Comparison of ENCODE assay signal across 10 mouse cellular contexts in the genomic region with DNA sequence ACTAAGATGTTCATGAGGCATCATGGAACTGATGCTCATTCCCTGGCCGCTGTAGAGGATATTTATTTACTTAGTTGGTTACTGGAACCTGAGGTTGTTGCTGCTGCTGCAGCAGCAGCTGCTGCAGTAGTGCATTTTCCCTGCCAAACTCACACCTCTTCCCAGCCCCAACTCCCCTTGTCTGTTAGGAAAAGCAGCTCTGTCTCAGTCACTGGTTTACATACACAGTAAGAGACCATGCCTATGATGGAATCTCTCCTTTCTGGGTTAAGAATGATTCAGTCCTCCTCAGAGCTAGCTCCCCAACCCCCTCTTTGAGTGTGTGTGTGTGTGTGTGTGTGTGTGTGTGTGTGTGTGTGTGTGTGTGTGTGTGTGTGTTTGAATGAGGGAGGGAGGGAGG. TPM values are rescaled to one million over a fixed set of nuclear protein-coding genes. Genes with fewer than 3 reads are reported as not detected.
A peak's percentile ranks its signal among the peaks of the same experiment; 100 is the strongest.
DNase-seq lines count a peak whose midpoint lies in the region; ATAC-seq and TF ChIP-seq lines count a peak whose summit lies in the region.
"Had no signal": no experiment of that assay in that cellular context is flagged by ENCODE, and none has a peak within 500 bp of the region (broad histone marks: within the 10 kb centered on the region; RNA-seq: fewer than 3 reads in every experiment).

No protein-coding gene starts in this region.

- H3K4me1 ChIP-seq in forebrain, embryonic 12.5 days = peaks cover 13% of the 10 kb centered on the region
- H3K4me1 ChIP-seq in limb, embryonic 10.5 days = peaks cover 20% of the 10 kb centered on the region
- H3K4me1 ChIP-seq in neural tube, embryonic 15.5 days = peaks cover 18% of the 10 kb centered on the region
- peaks cover 5% of the 10 kb centered on the region; the same call in 1 of the 2 replicates for H3K4me1 ChIP-seq in thymus, adult 2 months (replicated peaks; ENCODE audit: control insufficient read depth, insufficient read depth, low read length)

- no peaks in the 10 kb centered on the region for H3K36me3 ChIP-seq in forebrain, embryonic 12.5 days (replicated peaks)
- no peaks in the 10 kb centered on the region for H3K36me3 ChIP-seq in limb, embryonic 10.5 days
- H3K36me3 ChIP-seq in neural tube, embryonic 15.5 days = no peaks in the 10 kb centered on the region
- H3K36me3 ChIP-seq in thymus, adult 2 months (ENCODE audit: control insufficient read depth, insufficient read depth, low read length) = no peaks in the 10 kb centered on the region
- H3K36me3 ChIP-seq: lung, embryonic 15.5 days had no signal

- TF ChIP-seq POLR2A in thymus, adult 2 months (IDR thresholded peaks at IDR 0.05; ENCODE audit: control insufficient read depth, extremely low read depth, insufficient read depth, low read length, poor library complexity) = no peak

- peak overlapping the region; percentile 62; the same call in 1 of the 2 replicates for H3K9ac ChIP-seq in forebrain, embryonic 12.5 days
- peak overlapping the region; percentile 28 for H3K9ac ChIP-seq in neural tube, embryonic 15.5 days (replicated peaks)
- H3K9ac ChIP-seq: lung, embryonic 15.5 days had no signal

- DNase-seq in cerebellum, adult 9-11 months = peak; percentile 45
- no peak for DNase-seq in cerebellum, adult 11 months
- no peak for DNase-seq in limb, embryonic 10.5 days (ENCODE audit: low spot score)
- DNase-seq in thymus, adult 2 months = no peak
- DNase-seq in layer of hippocampus, adult 9-11 months = no peak
- no peak for DNase-seq in spleen, adult 12 weeks (ENCODE audit: low spot score)
- DNase-seq: adrenal gland, postnatal 10 days had no signal

- TF ChIP-seq CTCF in thymus, adult 2 months (IDR thresholded peaks at IDR 0.05; ENCODE audit: borderline replicate concordance, control insufficient read depth, extremely low read depth, insufficient read depth, low read length, poor library complexity) = no peak

- WGBS in forebrain, embryonic 12.5 days = 27% methylated on average over 1 of the region's 1 CpGs
- 12% methylated on average over 1 of the region's 1 CpGs for WGBS in limb, embryonic 10.5 days
- WGBS in neural tube, embryonic 15.5 days = 24% methylated on average over 1 of the region's 1 CpGs
- WGBS in thymus, adult 2 months = 26% methylated on average over 1 of the region's 1 CpGs

- H3K27me3 ChIP-seq in forebrain, embryonic 12.5 days = no peaks in the 10 kb centered on the region
- peaks cover 32% of the 10 kb centered on the region for H3K27me3 ChIP-seq in limb, embryonic 10.5 days (ENCODE audit: low read depth, poor library complexity, severe bottlenecking)
- H3K27me3 ChIP-seq in neural tube, embryonic 15.5 days (replicated peaks) = no peaks in the 10 kb centered on the region
- peaks cover 4% of the 10 kb centered on the region; the same call in 1 of the 2 replicates for H3K27me3 ChIP-seq in thymus, adult 2 months (ENCODE audit: control insufficient read depth, insufficient read depth, low read length)

- no peaks in the 10 kb centered on the region for H3K9me3 ChIP-seq in forebrain, embryonic 12.5 days
- H3K9me3 ChIP-seq in limb, embryonic 10.5 days (replicated peaks) = no peaks in the 10 kb centered on the region
- no peaks in the 10 kb centered on the region for H3K9me3 ChIP-seq in neural tube, embryonic 15.5 days (replicated peaks)
- H3K9me3 ChIP-seq: lung, embryonic 15.5 days had no signal

- no peak for ATAC-seq in forebrain, embryonic 12.5 days (ENCODE audit: low FRiP score)
- ATAC-seq in neural tube, embryonic 15.5 days (ENCODE audit: low FRiP score) = no peak

- peak overlapping the region; percentile 72 for H3K4me2 ChIP-seq in forebrain, embryonic 12.5 days
- peak overlapping the region; percentile 71 for H3K4me2 ChIP-seq in neural tube, embryonic 15.5 days

- peak overlapping the region; percentile 71 for H3K4me3 ChIP-seq in forebrain, embryonic 12.5 days (replicated peaks)
- peak overlapping the region; percentile 50; the same call in 1 of the 2 replicates for H3K4me3 ChIP-seq in limb, embryonic 10.5 days
- peak overlapping the region; percentile 86 for H3K4me3 ChIP-seq in neural tube, embryonic 15.5 days (replicated peaks)
- no peak overlapping the region for H3K4me3 ChIP-seq in thymus, adult 2 months (ENCODE audit: control insufficient read depth, insufficient read depth, low read length)

- H3K27ac ChIP-seq in forebrain, embryonic 12.5 days = no peak overlapping the region; the same call in 1 of the 2 replicates
- H3K27ac ChIP-seq in limb, embryonic 10.5 days = no peak overlapping the region
- H3K27ac ChIP-seq in neural tube, embryonic 15.5 days (replicated peaks) = peak overlapping the region; percentile 94
- no peak overlapping the region for H3K27ac ChIP-seq in thymus, adult 2 months (ENCODE audit: control insufficient read depth, insufficient read depth, low read length)
- H3K27ac ChIP-seq: lung, embryonic 15.5 days had no signal

RNA-seq across cellular contexts. Expression of a gene that starts 3.5 kb away (rescaled TPM):
- polyA plus RNA-seq in forebrain, embryonic 12.5 days (2016; fragmentation: Nextera tagmentation; extraction: Ambion mirVana) = 9.5 and 11.0 TPM in 2 replicates
- 1.4 and 2.6 TPM in 2 replicates for polyA plus RNA-seq in limb, embryonic 10.5 days (2016; fragmentation: Nextera tagmentation; extraction: Ambion mirVana)
- polyA plus RNA-seq in neural tube, embryonic 15.5 days (2015; fragmentation: Nextera tagmentation; extraction: Ambion mirVana) = 48.8 and 64.9 TPM in 2 replicates
- polyA plus RNA-seq in thymus, adult 2 months (2012; rRNA removed) = 0.15 and 0.85 TPM in 2 replicates
